Mouse (Mus musculus) kidney, postnatal 0 days (tissue): ENCODE measurements around the gene Pkp4. TPM values are rescaled to one million over a fixed set of nuclear protein-coding genes. Genes with fewer than 3 reads are reported as not detected.

Experiments used
- ATAC-seq: fragments of 200-750 bp; cut with Nextera tagmentation; replicated peaks from 2 replicates; pipeline ENCODE4 v1.8.0; 2017; ENCODE audit warnings: low read depth, moderate number of reproducible peaks, moderate TSS enrichment, moderate library complexity; ENCODE audit not compliant: low FRiP score
- DNase-seq: peaks from one replicate; pipeline ENCODE4 v3.0.0-alpha.2; 2016; ENCODE audit warnings: low spot score
- H3K27ac ChIP-seq: fragments of 300-500 bp; sonication (generic); 2 replicates; pipeline ENCODE4 v1.5.1; 2014; ENCODE audit warnings: mild to moderate bottlenecking
- H3K27me3 ChIP-seq: fragments of 300-500 bp; sonication (generic); 2 replicates; pipeline ENCODE4 v1.6.1; 2014; ENCODE audit warnings: low read length, mixed read lengths; ENCODE audit not compliant: insufficient read depth
- H3K36me3 ChIP-seq: fragments of 300-500 bp; sonication (generic); 2 replicates; pipeline ENCODE4 v1.6.1; 2014; ENCODE audit warnings: low read length, mixed read lengths; ENCODE audit not compliant: insufficient read depth
- H3K4me1 ChIP-seq: fragments of 300-500 bp; sonication (generic); replicated peaks from 2 replicates; pipeline ENCODE4 v1.6.1; 2014; ENCODE audit warnings: antibody characterized with exemption, low read length, mixed read lengths; ENCODE audit not compliant: insufficient read depth
- H3K4me2 ChIP-seq: fragments of 300-500 bp; sonication (generic); 2 replicates; pipeline ENCODE4 v1.6.1; 2014; ENCODE audit warnings: mild to moderate bottlenecking, low read length, moderate library complexity, mixed read lengths
- H3K4me3 ChIP-seq: fragments of 300-500 bp; sonication (generic); replicated peaks from 2 replicates; pipeline ENCODE4 v1.5.1; 2014; ENCODE audit warnings: low read depth, low read length
- H3K9ac ChIP-seq: fragments of 300-500 bp; sonication (generic); 2 replicates; pipeline ENCODE4 v1.6.1; 2014; ENCODE audit warnings: low read depth, low read length
- H3K9me3 ChIP-seq: fragments of 300-500 bp; sonication (generic); replicated peaks from 2 replicates; pipeline ENCODE4 v1.6.1; 2016; ENCODE audit warnings: low read length, inconsistent platforms, mixed read lengths
- CTCF ChIP-seq: IDR thresholded peaks from 2 replicates; pipeline ENCODE4 v1.5.1; 2016; ENCODE audit warnings: antibody characterized with exemption, low read depth, mild to moderate bottlenecking, moderate library complexity
- WGBS: fragments of 180-500 bp; shearing (Covaris S2); extraction: QIAGEN DNeasy Blood & Tissue Kit; methylation state at CpG from one replicate; pipeline ENCODE4 v1.1.7; 2014; 5-methylcytosine and 5-hydroxymethylcytosine counted together
- polyA plus RNA-seq: library from polyadenylated mRNA; unstranded; fragments of >200 nt; fragmentation: Nextera tagmentation; extraction: Ambion mirVana; gene quantifications from 2 replicates; pipeline ENCODE4 v1.2.1, GENCODE M21; 2015

The Pkp4 gene
- polyA plus RNA-seq, 1 experiment from 2014 or later, result 20.2 TPM

GRCm38 (mm10) chr2:59290391-59290790 lies 129.7 kb downstream of the Pkp4 start:
- Histone ChIP-seq H3K27ac (no peak overlapping the region), H3K4me3 (no peak overlapping the region), H3K9me3 (no peaks in the 10 kb centered on the region), H3K36me3 (no peaks in the 10 kb centered on the region), H3K27me3 (no peaks in the 10 kb centered on the region), H3K9ac (no peak overlapping the region), H3K4me2 (no peak overlapping the region), H3K4me1 (0 out of 2 replicates have a peak, but pooled peaks cover 2% of the 10 kb centered on the region)
- 54% methylated on average over 3 of the region's 3 CpGs for WGBS
- TF ChIP-seq CTCF, result no peak
- ATAC-seq (no peak), DNase-seq (no peak)

- no peak for TF ChIP-seq CTCF
- ATAC-seq, result no peak
- Histone ChIP-seq H3K36me3 (no peaks in the 10 kb centered on the region), H3K27ac (no peak overlapping the region), H3K9ac (no peak overlapping the region), H3K4me2 (no peak overlapping the region), H3K4me3 (no peak overlapping the region), H3K27me3 (no peaks in the 10 kb centered on the region), H3K4me1 (no peaks in the 10 kb centered on the region), H3K9me3 (no peaks in the 10 kb centered on the region)
- WGBS, result 83% methylated on average over 3 of the region's 3 CpGs
- no peak for DNase-seq
Observed at GRCm38 (mm10) chr2:59299831-59300230, 139.2 kb downstream of the Pkp4 start.

- H3K4me1 ChIP-seq, result no peaks in the 10 kb centered on the region
- no peak overlapping the region for H3K9ac ChIP-seq
- H3K4me2 ChIP-seq, result no peak overlapping the region
- no peak for TF ChIP-seq CTCF
- peak; percentile 62 for DNase-seq
- peak; percentile 54; the same call in 1 of the 2 replicates for ATAC-seq
- no peak overlapping the region for H3K4me3 ChIP-seq
- peaks cover 11% of the 10 kb centered on the region for H3K36me3 ChIP-seq
- WGBS, result 31% methylated on average over 12 of the region's 12 CpGs
- no peak overlapping the region for H3K27ac ChIP-seq
- H3K9me3 ChIP-seq, result no peaks in the 10 kb centered on the region
- no peaks in the 10 kb centered on the region for H3K27me3 ChIP-seq
Observed at GRCm38 (mm10) chr2:59301671-59302070, 141.0 kb downstream of the Pkp4 start.

DNA sequence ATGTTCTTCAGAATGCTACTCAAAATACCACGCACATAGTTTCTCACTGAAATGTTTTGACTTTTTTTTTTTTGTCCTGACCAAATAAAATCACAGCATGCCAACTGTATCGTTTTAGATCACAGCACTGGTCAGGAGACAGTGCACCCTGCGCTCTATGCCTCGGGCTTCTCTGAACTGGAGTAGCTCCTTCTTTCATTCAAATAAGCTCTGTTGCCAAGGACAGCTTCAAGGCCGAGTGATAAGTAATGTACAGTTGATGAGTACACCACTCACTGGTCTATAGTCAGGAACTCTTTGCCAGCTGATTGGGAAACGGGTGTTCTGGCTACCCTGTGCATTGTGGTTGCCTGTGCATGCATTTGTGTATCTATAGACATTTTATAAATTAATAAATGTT lies 141.8 kb downstream of the Pkp4 start:
- Histone ChIP-seq H3K4me2 (no peak overlapping the region), H3K27me3 (no peaks in the 10 kb centered on the region), H3K9me3 (no peaks in the 10 kb centered on the region), H3K4me1 (no peaks in the 10 kb centered on the region), H3K9ac (no peak overlapping the region), H3K4me3 (no peak overlapping the region), H3K27ac (no peak overlapping the region), H3K36me3 (peaks cover 17% of the 10 kb centered on the region)
- no peak for TF ChIP-seq CTCF
- DNase-seq (no peak), ATAC-seq (no peak)
- 79% methylated on average over 6 of the region's 6 CpGs for WGBS

DNA sequence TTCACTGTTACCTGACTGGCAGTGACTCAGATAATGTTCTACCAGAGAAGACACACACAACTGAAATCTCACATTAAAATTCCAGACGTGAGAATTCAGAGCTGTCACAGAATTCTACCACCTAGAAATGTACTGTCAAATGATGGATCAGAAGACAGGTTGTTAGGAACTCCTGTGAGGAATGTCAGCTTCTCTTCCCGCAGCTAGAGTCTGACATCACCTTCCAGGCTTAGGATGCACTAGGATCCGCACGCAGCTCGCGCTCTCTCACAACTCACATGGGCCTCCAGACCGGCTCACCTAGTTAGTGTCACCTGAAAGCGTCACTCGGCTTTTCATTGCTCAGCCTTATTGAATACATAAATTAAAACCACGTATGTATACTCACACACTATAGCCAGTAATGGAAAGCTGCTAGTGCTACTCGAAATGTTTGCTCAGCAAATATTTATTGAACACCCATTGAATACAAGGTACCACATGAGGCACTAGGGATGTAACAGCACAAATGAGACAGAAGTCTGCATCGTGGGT lies 142.9 kb downstream of the Pkp4 start:
- Histone ChIP-seq H3K4me2 (no peak overlapping the region), H3K9me3 (no peaks in the 10 kb centered on the region), H3K27ac (no peak overlapping the region), H3K4me3 (no peak overlapping the region), H3K4me1 (no peaks in the 10 kb centered on the region), H3K9ac (no peak overlapping the region), H3K36me3 (peaks cover 24% of the 10 kb centered on the region), H3K27me3 (no peaks in the 10 kb centered on the region)
- TF ChIP-seq CTCF, result no peak
- 90% methylated on average over 12 of the region's 12 CpGs for WGBS
- ATAC-seq (no peak), DNase-seq (no peak)

DNA sequence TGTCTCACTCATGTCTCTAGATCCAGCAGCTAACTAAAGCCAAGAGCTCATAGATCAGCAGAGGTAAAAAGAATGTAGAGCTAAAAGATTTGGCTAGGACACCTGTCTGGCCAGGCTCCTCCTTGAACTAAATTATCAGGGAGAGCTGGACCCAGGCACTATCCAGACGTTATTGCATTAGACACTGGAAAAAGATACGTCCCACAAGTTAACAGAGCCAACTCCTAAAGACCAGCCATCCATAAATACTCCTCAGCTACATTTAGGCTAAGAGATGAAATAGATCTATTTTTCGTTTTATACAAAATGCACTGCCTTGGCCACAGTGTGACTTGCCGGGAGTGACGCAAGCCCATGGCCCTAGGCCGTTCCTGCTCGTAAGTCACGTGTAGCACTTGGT lies 146.7 kb downstream of the Pkp4 start:
- WGBS, result 65% methylated on average over 8 of the region's 8 CpGs
- peak; percentile 34 for DNase-seq
- no peak for TF ChIP-seq CTCF
- Histone ChIP-seq H3K36me3 (peaks cover 39% of the 10 kb centered on the region), H3K9me3 (no peaks in the 10 kb centered on the region), H3K4me2 (no peak overlapping the region), H3K9ac (no peak overlapping the region), H3K27me3 (no peaks in the 10 kb centered on the region), H3K27ac (no peak overlapping the region), H3K4me3 (no peak overlapping the region), H3K4me1 (no peaks in the 10 kb centered on the region)
- no peak for ATAC-seq

DNA sequence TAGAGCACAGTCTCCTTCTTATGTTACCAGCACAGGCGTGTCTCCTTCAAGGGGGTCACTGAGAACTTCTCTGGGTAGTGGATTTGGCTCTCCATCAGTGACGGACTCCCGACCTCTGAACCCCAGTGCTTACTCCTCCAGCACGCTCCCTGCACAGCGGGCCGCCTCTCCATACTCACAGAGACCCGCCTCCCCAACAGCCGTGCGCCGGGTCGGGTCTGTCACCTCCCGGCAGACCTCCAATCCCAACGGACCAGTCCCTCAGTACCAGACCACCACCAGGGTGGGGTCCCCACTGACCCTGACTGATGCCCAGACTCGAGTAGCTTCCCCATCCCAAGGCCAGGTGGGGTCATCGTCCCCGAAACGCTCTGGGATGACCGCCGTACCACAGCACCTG lies 147.4 kb downstream of the Pkp4 start:
- H3K27me3 ChIP-seq, result no peaks in the 10 kb centered on the region
- TF ChIP-seq CTCF, result no peak
- no peak overlapping the region for H3K4me3 ChIP-seq
- no peaks in the 10 kb centered on the region for H3K9me3 ChIP-seq
- no peak for ATAC-seq
- DNase-seq, result no peak
- H3K27ac ChIP-seq, result no peak overlapping the region
- no peaks in the 10 kb centered on the region for H3K4me1 ChIP-seq
- no peak overlapping the region for H3K4me2 ChIP-seq
- WGBS, result 93% methylated on average over 19 of the region's 19 CpGs
- no peak overlapping the region for H3K9ac ChIP-seq
- H3K36me3 ChIP-seq, result peaks cover 42% of the 10 kb centered on the region
